Mouse (Mus musculus) kidney, postnatal 4 days (tissue): Measurements from ENCODE around the gene Zfp553.
"Not testable (repeated sequence)": the region's sequence is repeated elsewhere in the genome, so short reads cannot be mapped to it uniquely, and the experiment has no call there.

Experiments
- DNase-seq, 2 experiments: peaks; one replicate each; pipeline ENCODE4 v3.0.0; 2021; ENCODE audit warnings: mixed read lengths in 2 of 2

Zfp553 gene

DNA sequence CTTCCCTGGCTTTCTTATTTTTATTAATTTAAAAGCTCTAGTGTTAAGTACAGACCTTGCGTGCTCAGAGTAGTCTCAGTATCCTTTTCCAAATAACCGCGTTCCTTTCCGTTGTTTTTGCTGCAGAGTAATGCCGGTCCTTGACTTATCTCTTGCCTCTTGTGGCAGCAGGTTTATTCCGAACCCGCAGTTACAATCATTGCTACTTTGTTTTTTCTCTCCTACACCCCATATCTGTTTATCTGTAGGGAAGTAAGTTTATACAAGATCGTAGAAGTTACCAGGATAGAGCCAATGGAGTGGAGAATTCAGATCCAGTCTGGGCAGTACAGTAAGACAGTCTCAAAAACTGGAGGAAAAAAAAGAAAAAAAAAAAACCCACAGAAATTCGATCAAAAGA lies 904 bp downstream of the Zfp553 start:
- DNase-seq, result no peak

DNA sequence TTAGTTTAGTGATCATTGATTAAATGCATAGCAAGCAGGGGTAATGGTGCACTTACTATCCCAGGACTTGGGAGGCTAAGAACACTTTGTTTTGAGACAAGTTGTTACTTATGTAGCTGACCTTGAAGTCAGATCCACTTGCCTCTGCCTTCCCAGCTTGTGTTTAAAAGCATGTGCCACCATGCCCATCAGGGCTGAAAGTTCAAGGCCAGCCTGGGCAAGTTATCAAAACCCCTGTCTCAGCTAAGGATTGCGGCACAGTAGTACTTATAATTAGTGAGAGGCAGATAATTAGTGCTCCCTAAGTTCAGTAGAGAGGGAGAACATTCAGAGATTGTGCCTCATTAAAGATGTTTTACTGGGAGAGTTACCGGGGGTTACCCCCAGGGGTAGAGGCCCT lies 1.9 kb downstream of the Zfp553 start:
- no peak for DNase-seq

DNA sequence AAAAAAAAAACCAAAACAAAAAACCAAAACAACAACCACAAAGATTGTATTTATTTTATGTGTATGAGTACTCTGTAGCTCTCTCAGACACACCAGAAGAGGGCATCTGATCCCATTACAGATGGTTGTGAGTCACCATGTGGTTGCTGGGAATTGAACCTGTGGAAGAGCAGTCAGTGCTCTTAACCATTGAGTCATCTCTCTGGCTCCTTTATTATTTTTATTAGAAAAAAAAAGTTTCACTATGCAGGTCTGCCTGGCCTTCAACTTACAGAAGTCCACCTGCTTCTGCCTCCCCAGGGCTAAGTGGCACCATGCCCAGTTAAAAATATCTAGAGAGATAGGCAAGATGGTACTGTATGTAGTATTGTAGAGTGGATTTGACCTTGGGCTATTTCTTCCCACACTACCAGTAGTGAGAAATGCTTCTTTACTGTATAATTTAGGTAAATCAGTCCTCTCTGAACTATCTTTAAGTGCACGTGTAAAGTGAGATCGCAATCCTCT lies 10.6 kb downstream of the Zfp553 start:
- DNase-seq, result no peak

DNA sequence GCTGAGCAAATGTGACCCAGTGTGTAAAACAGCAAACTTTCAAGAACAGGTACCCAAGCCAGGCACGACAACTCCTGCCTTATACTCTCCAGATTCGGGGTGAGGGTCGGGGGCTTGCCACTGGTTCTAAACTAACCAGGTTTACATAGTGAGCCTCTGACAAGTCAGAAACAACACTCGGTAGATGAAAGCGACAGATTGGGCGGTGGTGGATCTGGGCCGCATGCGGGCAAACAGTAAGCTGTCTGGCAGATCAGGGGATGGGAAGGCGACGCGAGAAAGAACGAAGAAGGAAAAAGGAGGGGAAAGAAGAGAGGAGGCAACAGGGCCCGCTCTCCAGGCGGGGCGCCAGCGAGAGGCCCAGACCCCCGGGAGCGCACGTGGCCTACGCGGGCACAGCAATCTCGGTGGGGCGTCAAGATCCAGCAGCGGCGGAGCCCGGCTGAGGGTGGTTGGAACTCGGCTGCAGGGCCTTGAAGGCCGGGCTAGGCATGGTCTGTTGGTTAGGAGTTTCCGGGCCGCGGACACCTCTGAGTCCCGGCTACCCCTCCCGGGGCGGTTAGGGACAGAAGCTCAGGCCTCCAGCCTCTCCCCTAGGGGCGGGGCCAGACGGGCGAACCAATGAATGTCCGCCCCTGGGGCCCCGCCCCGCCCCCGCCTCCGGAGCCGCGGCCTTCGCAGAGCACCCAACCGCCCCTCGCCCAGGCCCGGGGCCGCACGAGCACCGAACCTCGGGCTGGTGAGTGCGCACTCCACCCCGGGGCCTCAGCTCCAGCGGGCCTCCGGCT lies 11.2 kb downstream of the Zfp553 start, which contains the start of gene Zfp771:
Gene Zfp771, plus strand, starts transcription at position 405 of the 788 bp plus-strand sequence.
- DNase-seq, result peak; percentile 98 to 99

DNA sequence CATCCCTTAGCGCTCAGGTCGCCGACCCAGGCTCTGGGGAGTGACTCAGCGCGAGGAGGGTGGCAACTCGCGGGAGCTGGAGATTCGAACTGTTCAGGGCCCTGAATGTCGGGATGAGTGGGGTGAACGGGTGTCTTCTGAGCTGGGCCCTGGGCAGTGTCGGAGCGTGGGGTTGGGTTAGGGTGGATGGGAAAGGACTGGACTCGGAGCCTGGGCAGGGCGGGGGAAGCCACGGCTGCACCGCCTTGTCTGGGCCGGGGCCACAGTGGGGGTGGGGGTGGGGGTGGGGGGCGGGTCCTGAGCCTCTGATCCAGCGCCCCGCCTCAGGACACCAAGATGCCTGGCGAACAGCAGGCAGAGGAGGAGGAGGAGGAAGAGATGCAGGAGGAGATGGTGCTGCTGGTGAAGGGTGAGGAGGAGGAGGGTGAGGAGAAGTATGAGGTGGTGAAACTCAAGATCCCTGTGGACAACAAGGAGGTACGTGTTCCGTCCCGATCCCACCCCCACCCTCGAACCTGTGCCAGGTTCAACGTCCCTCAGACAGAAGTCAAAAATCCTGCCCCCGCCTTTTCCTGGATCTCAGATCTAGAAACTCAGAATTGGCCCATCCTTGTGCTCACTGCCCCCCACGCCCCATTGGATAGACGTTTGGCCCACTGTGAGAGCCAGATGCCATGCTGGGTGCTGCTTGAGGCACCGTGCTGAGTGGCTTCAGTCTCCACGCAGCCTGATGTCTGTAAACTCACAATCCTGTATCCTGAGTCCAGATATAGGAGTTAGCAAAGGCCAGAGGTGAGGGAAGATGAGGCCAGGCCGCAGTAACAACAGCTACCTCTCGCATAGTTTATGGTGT lies 12.0 kb downstream of the Zfp553 start:
- peak in 1 of 2 experiments; percentile 25 for DNase-seq

DNA sequence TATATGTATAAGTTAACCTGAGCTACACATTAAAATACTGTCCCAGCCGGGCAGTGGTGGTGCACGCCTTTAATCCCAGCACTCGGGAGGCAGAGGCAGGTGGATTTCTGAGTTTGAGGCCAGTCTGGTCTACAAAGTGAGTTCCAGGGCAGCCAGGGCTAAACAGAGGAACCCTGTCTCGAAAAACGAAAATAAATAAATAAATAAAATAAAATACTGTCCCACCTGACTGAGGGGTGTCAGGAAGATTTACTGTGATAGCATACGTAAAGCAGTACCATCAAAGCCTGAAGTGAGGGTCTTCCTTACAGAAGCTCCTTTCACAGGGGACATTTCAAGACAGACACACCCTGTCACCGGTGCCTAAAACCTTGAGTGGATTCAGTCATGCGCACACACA lies 17.6 kb downstream of the Zfp553 start:
- DNase-seq, result not testable (repeated sequence)

DNA sequence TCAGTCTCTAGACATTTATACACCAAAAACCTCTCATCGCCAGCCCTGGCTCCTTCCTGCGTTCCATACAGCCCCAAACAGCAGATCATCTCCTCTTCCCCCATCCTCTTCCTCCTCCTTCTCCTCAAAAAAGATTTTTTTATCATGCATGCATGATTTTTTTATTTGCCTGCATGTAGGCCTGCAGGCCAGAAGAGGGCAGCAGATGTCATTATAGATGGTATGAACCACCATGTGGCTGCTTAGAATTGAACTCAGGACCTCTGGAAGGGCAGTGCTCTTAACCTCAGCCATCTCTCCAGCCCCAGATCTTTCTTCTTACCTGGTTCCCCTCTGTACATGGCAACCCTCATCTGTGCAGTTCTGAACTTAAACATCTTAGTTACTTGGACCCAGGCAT lies 19.6 kb downstream of the Zfp553 start:
- DNase-seq, result peak in 1 of 2 experiments; percentile 37

DNA sequence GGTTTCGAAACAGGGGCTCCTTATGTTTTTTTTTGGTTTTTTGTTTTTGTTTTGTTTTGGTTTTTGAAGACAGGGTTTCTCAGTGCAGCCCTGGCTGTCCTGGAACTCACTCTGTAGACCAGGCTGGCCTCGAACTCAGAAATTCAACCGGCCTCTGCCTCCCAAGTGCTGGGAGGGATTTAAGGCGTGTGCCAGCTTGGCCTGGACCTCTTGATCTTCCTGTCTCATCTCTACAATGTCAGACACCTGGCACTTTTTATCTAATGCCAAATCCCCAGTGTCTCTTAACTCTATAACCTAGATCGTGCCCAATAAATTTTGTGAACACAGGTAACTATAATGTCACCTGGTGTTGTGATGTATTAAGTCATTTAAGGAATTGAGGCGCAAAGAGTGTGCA lies 20.5 kb downstream of the Zfp553 start:
- DNase-seq, result no peak

DNA sequence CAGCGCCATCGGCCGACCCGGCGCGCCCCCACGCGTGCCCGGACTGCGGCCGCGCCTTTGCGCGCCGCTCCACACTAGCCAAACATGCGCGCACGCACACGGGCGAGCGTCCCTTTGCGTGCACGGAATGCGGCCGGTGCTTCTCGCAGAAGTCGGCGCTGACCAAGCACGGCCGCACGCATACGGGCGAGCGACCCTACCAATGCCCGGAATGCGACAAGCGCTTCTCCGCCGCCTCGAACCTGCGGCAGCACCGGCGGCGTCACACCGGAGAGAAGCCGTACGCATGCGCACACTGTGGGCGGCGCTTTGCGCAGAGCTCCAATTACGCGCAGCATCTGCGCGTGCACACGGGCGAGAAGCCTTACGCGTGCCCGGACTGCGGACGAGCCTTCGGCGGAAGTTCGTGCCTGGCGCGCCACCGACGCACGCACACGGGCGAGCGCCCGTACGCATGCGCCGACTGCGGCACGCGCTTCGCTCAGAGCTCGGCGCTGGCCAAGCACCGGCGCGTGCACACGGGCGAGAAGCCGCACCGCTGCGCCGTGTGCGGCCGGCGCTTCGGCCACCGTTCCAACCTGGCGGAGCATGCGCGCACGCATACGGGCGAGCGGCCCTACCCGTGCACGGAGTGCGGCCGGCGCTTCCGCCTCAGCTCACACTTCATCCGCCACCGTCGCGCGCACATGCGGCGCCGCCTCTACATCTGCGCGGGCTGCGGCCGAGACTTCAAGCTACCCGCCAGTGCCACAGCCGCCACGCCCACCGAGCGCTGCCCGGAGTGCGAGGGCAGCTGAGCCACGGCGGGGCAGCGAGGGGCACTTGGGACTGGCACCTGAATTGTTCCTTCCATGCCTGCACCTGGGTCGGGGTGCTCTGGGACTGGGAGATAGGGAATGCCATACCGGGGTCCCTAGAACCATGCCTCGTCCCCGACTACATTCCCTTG lies 21.2 kb downstream of the Zfp553 start:
- DNase-seq, result peak; percentile 97 to 98

DNA sequence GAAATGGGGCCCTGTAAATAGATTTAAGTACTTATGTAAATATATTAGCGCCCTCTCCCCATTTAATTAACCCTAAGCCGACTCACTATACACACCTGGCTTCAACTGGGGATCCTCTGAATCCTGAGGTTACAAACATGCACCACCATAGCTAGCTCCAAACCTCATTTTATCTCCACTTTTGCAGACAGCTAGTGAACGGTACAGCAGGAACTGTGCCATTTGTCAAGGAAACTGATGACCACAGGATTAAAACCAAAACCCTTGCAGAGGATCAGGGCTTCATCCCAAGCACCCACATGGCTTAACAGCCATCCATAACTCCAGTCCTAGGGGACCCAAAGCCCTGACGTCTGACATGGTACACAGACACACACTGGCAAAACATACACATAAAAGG lies 22.1 kb downstream of the Zfp553 start:
- DNase-seq, result no peak

DNA sequence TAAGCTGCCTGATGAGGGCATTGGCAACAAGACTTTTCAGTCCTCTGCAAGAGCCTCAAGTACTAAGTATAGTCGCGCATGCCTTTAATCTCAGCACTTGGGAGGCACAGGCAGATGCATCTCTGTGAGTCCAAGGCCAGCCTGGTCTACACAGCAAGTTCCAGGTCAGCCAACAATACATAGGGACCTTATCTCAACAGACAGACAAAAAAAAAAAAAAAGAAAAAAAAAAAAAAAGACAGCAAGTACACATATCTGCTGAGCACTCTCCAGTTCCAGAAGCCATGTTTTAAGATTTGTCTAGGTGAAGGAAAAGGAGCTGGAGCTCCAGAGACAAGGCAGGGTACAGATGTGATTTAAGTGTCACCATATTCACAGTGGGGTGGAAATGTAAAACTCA lies 23.1 kb downstream of the Zfp553 start:
- no peak for DNase-seq

DNA sequence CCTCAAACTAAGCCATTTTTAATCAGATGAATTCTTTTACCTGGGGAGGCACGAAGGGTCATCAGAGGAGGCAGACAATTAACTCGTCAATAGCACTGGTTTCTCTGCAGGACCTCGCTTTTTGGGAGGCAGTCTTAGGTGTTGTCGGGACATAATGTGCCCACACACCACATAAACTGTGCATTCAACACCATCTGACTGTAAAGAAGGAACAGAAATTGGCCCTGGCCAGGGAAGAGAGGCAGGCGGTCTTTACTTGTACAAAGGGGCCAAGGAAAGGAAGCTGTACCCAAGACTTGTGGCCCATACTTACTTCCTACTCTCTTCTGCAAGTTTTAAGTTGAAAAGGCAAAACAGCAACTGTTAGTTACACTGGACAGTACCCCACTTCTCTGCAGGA lies 23.7 kb downstream of the Zfp553 start:
- DNase-seq, result no peak

DNA sequence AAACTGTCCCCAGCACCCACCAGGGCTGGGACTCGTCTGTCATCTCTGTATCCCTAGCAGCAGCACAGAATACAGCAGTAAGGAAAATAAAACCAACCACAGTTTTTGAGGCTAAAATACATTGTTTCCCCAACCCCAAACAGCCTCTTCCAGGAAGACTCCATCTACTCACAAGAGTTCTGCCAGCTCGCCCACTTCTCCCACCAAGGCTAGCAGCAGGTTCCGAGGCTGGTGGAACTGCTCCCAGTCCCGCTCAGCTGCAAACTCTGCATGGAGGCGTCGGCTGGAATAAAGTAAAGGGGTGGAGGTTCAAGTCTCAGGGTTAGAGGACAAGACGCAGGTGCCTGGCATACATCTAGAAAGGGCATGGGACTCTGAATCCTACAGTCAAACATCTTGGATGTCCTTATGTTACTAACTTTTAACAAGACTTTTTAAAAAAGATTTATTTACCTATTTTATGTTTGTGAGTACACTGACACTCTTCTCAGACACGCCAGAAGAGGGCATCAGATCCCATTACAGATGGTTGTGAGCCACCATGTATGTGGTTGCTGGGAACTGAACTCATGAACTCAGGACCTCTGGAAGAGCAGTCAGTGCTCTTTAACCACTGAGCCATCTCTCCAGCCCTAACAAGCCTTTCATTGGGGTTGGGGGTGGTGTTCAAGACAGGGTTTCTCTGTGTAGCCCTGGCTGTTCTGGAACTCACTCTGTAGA lies 26.5 kb downstream of the Zfp553 start:
- no peak for DNase-seq

DNA sequence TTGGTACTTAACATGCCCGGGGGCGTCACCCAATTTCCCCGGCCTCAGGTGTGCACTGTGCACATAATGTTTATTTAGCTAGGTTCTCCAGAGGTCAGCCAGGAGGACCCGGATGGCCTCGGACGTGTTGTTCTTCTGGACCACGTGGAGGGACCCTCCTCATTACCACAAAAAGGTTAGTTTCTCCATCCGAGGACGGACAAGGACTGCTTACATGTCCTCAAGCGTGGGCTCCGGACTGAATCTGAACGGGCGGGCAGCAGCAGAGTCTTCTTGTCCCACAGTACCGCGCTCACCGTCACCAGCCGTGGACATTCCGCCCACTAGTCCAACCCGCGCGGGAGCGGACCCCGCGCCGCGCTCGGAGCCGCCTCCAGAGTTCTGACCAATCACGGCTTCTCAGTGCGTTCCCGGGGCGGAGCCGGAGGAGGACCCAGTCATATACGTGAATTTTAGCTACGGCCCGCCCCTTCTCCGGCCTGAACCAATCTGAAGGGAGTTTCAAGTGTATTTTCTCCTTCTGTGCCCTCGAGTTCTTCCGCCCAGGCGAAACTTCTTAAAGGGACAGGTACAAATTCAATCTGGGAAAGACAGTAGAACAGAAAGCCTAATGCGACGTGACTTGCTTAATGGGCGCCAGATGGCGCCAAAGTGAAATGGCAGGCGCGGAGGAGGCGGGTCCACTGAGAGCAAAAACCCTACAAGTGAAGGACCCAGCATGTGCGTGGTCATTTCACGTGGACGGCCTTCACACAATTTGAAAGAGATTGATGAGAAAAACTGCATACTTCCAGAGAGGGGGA lies 27.6 kb downstream of the Zfp553 start, which contains the start of gene Dctpp1:
Gene Dctpp1, minus strand, starts transcription at position 401 of the 803 bp plus-strand sequence.
- peak; percentile 97 to 98 for DNase-seq

DNA sequence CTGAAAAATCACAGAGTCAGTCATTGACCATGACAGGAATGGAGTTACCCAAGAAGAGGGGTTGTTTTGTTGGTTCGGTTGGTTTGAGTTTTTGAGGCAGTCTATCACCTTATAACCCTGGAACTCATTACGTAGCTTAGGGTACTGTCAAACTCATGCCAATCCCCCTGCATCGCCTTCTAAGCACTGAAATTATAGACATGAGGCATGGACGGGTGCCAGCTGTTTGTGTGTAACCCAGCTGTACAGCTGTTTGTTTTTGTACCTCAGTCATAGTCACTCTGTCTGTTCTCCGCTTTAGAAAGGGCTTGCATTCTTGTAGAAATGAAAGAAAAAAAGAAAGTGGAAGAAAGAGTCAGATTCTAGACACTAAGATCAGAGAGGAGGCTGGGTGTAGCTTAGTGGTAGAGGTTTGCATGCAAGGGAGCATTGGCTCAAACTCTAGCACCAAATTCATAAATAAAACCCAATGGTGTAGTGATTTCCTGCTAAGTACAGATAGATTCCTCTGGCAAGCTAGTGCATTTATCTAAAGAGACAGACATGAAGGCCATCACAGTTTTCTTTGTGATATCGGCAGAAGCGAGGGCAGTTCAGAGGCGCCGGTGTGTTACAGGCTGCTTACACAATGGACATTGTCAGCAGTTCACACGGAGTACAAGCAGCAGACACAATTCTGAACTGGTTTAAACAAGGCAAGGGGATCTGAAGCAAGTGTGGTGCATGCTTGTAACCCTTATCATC lies 29.5 kb downstream of the Zfp553 start:
- no peak for DNase-seq

DNA sequence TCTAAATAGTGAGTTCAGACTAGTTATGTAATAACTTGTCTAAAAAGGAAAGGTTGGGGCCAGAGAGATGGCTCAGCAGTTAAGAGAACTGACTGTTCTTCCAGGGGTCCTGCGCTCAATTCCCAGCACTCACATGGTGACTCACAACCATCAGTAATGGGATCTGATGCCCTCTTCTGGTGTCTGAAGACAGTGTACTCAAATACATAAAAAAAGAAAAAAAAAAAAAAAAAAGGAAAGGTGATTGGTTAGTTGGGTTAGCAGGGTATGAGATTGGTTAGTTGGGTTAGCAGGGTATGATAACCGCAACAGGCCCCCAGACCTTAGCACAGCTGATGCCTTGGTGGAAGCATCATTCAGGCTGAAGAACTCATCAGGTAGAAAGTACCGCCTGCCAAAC lies 30.7 kb downstream of the Zfp553 start:
- no peak for DNase-seq

DNA sequence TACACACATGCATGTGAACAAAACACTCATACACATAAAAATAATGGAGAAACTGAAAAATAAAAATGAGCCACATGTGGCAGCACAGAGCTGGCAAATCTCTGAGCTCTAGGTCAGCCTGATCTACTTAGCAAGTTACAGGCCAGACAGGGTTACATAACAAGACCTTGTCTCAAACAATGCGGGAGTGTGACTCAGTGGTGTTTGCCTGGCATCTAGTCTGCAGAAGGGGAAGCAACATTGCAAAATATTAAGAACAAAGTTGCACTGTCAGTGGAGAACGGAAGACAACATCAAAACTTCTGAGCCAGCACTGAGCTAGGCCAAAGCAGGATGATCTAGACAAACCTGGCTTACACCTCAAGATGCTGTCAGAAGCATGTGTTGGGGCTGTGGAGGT lies 37.4 kb downstream of the Zfp553 start:
- DNase-seq, result no peak

DNA sequence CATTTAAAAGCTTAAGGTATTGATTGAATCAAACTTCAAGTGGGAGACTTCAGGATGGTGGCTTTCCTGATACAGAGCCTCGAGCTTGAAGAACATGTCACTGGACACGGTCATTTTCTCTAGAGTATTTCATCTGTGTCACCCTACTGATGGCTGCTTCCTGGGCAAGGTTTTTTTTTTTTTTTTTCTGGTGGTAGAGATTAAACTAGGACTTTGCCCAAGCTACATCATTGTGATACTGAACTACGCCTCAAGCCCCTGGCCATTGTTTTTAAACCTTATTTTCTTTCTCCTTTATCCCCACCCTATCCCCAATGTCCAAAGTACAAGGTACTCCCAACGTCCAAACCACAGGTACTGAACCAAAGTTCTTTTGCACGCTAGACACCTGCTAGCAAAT lies 37.8 kb downstream of the Zfp553 start:
- DNase-seq, result no peak

DNA sequence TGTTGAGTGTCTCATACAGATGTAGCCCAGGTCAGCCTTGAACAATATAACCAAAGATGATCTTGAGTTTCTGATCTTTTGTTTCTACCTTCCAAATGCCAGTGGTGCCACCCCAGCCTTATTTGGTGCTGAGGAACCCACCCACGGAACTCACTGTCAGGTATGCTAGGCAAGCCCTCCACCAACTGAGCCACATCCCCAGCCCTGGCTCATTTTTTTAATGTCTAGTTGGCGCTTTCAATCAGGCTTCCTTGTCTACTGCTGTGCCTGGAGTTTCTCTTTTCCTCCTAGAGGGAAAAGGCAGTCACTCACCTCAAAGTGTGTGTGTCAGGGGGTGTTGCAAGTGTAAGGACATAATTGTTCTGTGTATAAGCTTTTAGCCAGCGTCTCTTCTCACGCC lies 38.2 kb downstream of the Zfp553 start:
- DNase-seq, result no peak

DNA sequence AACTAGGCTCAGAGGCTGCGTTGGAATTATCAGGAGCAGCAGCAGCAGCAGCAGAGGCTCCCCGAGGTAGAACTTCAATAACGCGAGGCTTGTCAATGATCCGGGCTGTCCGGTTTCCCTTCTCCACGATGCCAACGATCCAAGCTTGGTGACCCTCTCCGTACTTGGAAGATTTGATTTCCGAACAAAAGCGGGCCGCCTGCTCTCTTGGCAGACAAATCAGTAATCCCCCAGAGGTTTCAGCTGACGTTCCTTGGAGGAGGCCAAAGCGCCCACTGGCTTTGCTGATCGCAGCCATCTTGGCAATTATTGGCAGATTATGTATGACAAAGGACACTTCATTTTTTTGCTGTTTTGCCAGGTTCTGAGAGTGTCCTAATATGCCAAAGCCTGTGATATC lies 39.7 kb downstream of the Zfp553 start:
- DNase-seq, result no peak
